Mouse (Mus musculus): ENCODE measurements around the gene Zfp454. TPM values are rescaled to one million over a fixed set of nuclear protein-coding genes. Genes with fewer than 3 reads are reported as not detected.

The Zfp454 gene
- polyA plus RNA-seq, 1 experiment, result not detected

GRCm38 (mm10) chr11:50826214-50826613 lies 61.2 kb downstream of the Zfp454 start:
- WGBS, result 80% methylated on average over 2 of the region's 2 CpGs
- Histone ChIP-seq H3K27me3 (ENCODE audit: control insufficient read depth, insufficient read depth, low read length) (no peaks in the 10 kb centered on the region), H3K4me3 (ENCODE audit: control insufficient read depth, insufficient read depth, low read length) (no peak overlapping the region), H3K4me1 (replicated peaks; ENCODE audit: control insufficient read depth, insufficient read depth, low read length) (peaks cover 3% of the 10 kb centered on the region), H3K36me3 (ENCODE audit: control insufficient read depth, insufficient read depth, low read length) (no peaks in the 10 kb centered on the region), H3K27ac (ENCODE audit: control insufficient read depth, insufficient read depth, low read length) (no peak overlapping the region)
- DNase-seq, result no peak
- TF ChIP-seq POLR2A (IDR thresholded peaks at IDR 0.05; ENCODE audit: control insufficient read depth, extremely low read depth, insufficient read depth, low read length, poor library complexity), result no peak
- no peak for TF ChIP-seq CTCF (IDR thresholded peaks at IDR 0.05; ENCODE audit: borderline replicate concordance, control insufficient read depth, extremely low read depth, insufficient read depth, low read length, poor library complexity)

Other genes with a start within 250 kb of the Zfp454 start
- 5.1 and 5.8 TPM in 2 replicates for gene Zfp354c, start 59.9 kb downstream of the Zfp454 start, polyA plus RNA-seq (2012; rRNA removed)
- gene Zfp879, start 46.1 kb downstream of the Zfp454 start, polyA plus RNA-seq (2012; rRNA removed), result 0.34 and 0.37 TPM in 2 replicates
- 2.3 and 2.9 TPM in 2 replicates for gene Grm6, start 37.0 kb downstream of the Zfp454 start, polyA plus RNA-seq (2012; rRNA removed)
- gene Zfp2, start 28.5 kb upstream of the Zfp454 start, polyA plus RNA-seq (2012; rRNA removed), result 0.59 TPM in 2 replicates
- gene Zfp354b, start 44.0 kb upstream of the Zfp454 start, polyA plus RNA-seq (2012; rRNA removed), result 0.04 and 0.09 TPM in 2 replicates
- not detected in 2 replicates for gene 4933414I15Rik, start 56.1 kb upstream of the Zfp454 start, polyA plus RNA-seq (2012; rRNA removed)
- not detected in 2 replicates for gene Prop1, start 66.1 kb upstream of the Zfp454 start, polyA plus RNA-seq (2012; rRNA removed)
- not detected in 2 replicates for gene Olfr1378, start 78.9 kb upstream of the Zfp454 start, polyA plus RNA-seq (2012; rRNA removed)
- gene Olfr1377, start 94.3 kb upstream of the Zfp454 start, polyA plus RNA-seq (2012; rRNA removed), result 0.09 TPM in 1 of 2 replicates, not detected in the other
- gene Olfr51, start 115.9 kb upstream of the Zfp454 start, polyA plus RNA-seq (2012; rRNA removed), result not detected in 2 replicates
- not detected in 2 replicates for gene Olfr54, start 126.6 kb upstream of the Zfp454 start, polyA plus RNA-seq (2012; rRNA removed)
- gene Olfr1375, start 160.5 kb upstream of the Zfp454 start, polyA plus RNA-seq (2012; rRNA removed), result not detected in 2 replicates
- gene Zfp354a, start 171.6 kb upstream of the Zfp454 start, polyA plus RNA-seq (2012; rRNA removed), result 0.15 and 0.32 TPM in 2 replicates

Data from thymus, adult 2 months (tissue).